Mouse (Mus musculus) testis, adult 2 months (tissue): Measurements from ENCODE around the gene Eapp. TPM values are rescaled to one million over a fixed set of nuclear protein-coding genes. Genes with fewer than 3 reads are reported as not detected.
"Not testable (repeated sequence)": the region's sequence is repeated elsewhere in the genome, so short reads cannot be mapped to it uniquely, and the experiment has no call there.

Experiments
- H3K27ac ChIP-seq: fragments of 200-500 bp; 2 replicates; pipeline ENCODE4 v1.5.1; 2012; ENCODE audit warnings: low read depth, low read length; ENCODE audit not compliant: control insufficient read depth, insufficient read depth
- H3K27me3 ChIP-seq: fragments of 200-500 bp; 2 replicates; pipeline ENCODE4 v1.6.1; 2012; ENCODE audit warnings: mild to moderate bottlenecking, low read length, moderate library complexity; ENCODE audit not compliant: control insufficient read depth, insufficient read depth
- H3K36me3 ChIP-seq: fragments of 200-500 bp; 2 replicates; pipeline ENCODE4 v1.6.1; 2012; ENCODE audit warnings: mild to moderate bottlenecking, low read length; ENCODE audit not compliant: control insufficient read depth, insufficient read depth
- H3K4me1 ChIP-seq: fragments of 200-500 bp; 2 replicates; pipeline ENCODE4 v1.6.1; 2012; ENCODE audit warnings: low read length; ENCODE audit not compliant: control insufficient read depth, insufficient read depth
- H3K4me3 ChIP-seq: fragments of 200-500 bp; 2 replicates; pipeline ENCODE4 v1.5.1; 2012; ENCODE audit warnings: low read depth, mild to moderate bottlenecking, low read length, moderate library complexity, mixed read lengths; ENCODE audit not compliant: control insufficient read depth
- CTCF ChIP-seq: fragments of 200-500 bp; IDR thresholded peaks from 2 replicates; pipeline ENCODE4 v1.5.1; 2012; ENCODE audit warnings: low read depth, mild to moderate bottlenecking, inconsistent platforms, low read length, moderate library complexity; ENCODE audit not compliant: control insufficient read depth, insufficient read depth, insufficient replicate concordance
- POLR2A ChIP-seq: fragments of 200-500 bp; IDR thresholded peaks from 2 replicates; pipeline ENCODE4 v1.6.1; 2012; ENCODE audit warnings: low read depth, mild to moderate bottlenecking, inconsistent platforms, low read length, moderate library complexity; ENCODE audit not compliant: control insufficient read depth
- polyA plus RNA-seq: library from polyadenylated mRNA; depleted of rRNA; stranded (reverse); fragments of >200 nt; gene quantifications from 2 replicates; pipeline ENCODE4 v1.2.3, GENCODE M21; 2012; rRNA removed

The Eapp gene
- 29.2 and 40.3 TPM in 2 replicates for polyA plus RNA-seq

DNA sequence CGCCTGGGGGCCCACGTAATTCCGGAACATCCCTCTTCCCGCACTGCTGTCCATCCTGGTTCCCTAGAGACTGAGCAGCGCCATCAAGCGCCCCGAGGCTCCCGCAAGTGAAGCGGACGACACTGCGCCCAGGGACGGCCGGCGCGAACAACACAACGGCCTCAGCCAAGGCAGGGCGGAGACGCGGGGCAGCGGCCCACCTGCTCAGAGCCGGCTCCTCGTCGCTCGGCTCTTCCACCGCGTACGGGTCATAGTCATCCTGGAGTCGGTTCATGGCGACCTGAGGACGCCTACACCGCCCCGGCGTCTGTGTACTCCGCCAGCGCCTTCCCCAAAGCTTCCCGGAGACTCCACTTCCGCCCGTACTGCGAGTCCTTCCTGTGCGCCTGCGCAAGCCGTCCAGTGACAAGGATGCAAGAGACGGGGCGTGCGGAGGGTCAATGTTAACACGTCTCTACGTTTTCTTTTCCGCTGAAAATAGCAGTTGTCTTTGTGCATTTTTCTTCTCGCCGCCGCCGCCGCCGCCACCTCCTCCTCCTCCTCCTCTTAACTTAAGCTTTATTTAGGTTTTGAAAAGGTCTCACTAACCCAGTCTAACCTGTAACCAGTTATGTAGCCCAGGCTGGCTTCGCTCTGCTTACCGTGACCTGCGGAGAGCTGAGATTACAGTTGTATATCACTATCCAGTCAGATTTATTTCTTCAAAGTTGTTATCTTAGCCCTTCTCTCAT, at the start of gene Eapp:
Gene Eapp (minus strand): TSS at position 387 of the 731 bp plus-strand sequence.
- no peaks in the 10 kb centered on the region; the same call in 1 of the 2 replicates for H3K4me1 ChIP-seq
- H3K4me3 ChIP-seq, result peak within 1 kb of the TSS; percentile 100
- TF ChIP-seq CTCF (peak; percentile 6; the same call in 1 of the 2 replicates), POLR2A (peak; percentile 96)
- H3K36me3 ChIP-seq, result no peaks in the 10 kb centered on the region; the same call in 1 of the 2 replicates
- no peaks in the 10 kb centered on the region for H3K27me3 ChIP-seq
- H3K27ac ChIP-seq, result peak within 1 kb of the TSS; percentile 98

DNA sequence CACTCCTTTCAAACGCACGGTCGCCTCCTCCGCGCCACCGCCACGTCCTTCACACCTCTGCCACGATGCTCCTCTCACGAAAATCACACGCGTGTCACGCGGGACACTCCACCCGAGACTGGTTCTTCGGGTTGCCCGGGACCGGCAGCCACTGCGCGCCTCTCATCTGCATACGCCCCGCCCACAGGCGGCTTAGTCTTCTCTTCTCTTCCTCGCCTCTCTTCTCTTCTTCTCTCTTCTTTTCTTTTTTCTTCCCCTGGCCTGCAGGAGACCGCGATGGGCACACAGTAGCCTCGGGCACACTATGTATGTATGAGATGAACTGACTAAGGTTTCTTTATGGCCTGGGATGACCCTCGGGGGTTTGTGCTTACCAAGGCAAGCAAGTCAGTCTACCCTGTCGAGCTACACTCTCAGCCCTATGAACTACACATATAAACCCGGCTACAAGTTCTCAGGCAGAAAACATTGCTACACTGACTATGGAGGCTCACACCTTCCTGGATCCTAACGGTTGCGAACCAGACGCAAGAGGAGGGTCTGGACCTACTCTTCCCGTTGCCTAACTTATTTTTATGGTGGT, 43.1 kb upstream of the Eapp start:
- H3K4me3 ChIP-seq, H3K4me1 ChIP-seq, H3K27ac ChIP-seq, H3K36me3 ChIP-seq, H3K27me3 ChIP-seq: not testable (repeated sequence)

DNA sequence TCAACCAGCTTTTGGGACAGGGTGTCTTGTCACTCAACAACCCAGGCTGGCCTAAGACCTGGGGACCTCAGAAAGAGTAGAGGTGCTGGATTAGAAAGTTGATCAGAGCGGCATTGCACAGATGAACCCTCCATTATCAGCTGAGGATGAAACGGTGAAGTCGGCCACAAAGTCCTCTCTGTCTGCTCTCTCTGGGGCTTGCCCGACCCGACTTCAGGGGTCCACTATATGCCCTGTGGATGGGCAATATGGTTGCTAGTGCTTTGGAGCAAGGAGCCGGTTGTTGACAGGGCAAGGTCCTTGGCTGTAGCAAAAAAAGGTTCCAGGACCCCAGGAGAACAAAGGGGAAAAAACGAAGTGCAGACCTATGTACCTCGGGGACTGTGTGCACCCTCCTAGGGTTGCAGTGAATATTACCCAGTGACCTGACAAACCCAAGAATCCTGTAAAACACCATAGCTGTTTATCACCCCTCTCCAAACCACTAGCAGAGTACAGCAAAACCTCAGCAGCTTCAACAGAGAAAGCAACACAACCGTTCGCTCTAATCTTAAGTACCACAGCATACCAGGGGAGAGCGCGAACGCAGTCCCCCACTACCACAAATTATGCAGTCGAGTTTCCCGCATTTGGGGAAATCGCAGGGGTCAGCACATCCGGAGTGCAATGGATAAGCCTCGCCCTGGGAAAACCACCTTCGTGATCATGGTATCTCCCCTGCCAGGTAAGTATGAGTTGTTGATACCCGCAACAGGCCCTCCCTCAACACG, 42.4 kb upstream of the Eapp start:
- H3K4me1 ChIP-seq, H3K27ac ChIP-seq: not testable (repeated sequence)

DNA sequence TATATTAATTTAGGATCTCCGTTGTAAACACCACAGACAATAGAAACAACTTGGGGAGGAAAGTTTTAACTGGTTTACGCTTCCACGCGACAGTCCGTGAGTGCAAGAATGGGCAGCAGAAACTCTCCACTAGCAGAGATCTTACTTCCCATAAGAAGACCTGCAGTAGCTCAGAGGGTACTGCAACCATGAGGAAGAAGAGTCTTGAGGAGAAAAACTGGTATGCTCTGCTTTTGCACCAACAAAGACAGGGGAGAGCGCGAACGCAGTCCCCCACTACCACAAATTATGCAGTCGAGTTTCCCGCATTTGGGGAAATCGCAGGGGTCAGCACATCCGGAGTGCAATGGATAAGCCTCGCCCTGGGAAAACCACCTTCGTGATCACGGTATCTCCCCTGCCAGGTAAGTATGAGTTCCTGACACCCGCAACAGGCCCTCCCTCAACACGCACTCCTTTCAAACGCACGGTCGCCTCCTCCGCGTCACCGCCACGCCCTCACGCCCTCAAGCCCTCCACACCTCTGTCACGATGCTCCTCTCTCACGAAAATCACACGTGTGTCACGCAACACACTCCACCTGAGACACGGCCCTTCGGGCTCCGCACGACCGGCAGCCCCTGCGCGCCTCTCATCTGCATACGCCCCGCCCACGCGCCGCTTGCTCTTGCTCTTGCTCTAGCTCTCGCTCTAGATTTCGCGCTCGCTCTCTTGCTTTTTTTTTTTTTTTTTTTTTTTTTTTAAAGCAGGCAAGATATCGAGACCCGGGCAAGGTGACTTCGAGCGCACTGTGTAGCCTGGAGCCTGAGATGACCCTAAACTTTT, 38.8 kb upstream of the Eapp start:
- H3K4me1 ChIP-seq, H3K27ac ChIP-seq, H3K36me3 ChIP-seq, H3K27me3 ChIP-seq: not testable (repeated sequence)
- peak overlapping the region; percentile 51 for H3K4me3 ChIP-seq
- peak; percentile 60 for TF ChIP-seq POLR2A

More for the DNA sequence above, 42.4 kb upstream of the Eapp start:
- not testable (repeated sequence) for H3K36me3 ChIP-seq, H3K4me3 ChIP-seq, H3K27me3 ChIP-seq

DNA sequence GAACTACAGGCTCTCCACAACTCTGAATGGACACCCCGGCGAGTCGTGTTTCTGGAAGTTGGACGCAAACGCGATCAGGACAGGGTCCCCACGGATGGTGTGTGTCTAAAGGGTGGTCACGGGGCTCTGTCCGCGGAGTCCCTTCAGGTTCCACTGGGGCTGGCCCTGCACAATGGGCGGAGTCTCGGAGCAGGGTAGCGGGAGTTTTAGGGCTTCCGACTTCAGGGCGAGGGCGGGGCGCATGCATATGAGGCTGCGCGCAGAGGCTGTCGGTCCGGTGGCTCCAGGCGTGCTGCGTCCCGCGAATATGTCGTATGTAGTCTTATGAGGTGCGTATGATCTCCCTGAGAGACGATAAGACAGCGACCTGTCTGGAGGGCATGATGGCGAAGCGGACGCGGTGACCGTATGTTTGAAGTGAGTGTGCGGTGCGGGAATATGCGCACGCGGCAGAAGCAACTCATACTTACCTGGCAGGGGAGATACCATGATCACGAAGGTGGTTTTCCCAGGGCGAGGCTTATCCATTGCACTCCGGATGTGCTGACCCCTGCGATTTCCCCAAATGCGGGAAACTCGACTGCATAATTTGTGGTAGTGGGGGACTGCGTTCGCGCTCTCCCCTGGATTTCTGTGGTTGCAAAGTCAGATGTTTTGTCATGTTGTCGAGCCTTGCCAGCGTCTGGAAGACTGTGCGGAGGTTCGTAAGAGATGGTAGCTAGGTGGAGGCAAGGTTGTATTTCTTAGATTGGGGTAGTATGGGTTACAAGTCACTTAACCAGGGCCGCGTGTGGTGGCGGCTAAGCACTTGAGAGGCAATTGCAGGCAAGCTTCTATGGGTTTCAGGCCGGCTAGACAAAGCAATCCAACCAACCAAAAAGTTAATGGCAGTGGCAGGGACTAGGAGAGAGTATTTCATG, 33.7 kb upstream of the Eapp start:
- H3K27me3 ChIP-seq, H3K27ac ChIP-seq, H3K4me1 ChIP-seq, H3K36me3 ChIP-seq, H3K4me3 ChIP-seq: not testable (repeated sequence)

DNA sequence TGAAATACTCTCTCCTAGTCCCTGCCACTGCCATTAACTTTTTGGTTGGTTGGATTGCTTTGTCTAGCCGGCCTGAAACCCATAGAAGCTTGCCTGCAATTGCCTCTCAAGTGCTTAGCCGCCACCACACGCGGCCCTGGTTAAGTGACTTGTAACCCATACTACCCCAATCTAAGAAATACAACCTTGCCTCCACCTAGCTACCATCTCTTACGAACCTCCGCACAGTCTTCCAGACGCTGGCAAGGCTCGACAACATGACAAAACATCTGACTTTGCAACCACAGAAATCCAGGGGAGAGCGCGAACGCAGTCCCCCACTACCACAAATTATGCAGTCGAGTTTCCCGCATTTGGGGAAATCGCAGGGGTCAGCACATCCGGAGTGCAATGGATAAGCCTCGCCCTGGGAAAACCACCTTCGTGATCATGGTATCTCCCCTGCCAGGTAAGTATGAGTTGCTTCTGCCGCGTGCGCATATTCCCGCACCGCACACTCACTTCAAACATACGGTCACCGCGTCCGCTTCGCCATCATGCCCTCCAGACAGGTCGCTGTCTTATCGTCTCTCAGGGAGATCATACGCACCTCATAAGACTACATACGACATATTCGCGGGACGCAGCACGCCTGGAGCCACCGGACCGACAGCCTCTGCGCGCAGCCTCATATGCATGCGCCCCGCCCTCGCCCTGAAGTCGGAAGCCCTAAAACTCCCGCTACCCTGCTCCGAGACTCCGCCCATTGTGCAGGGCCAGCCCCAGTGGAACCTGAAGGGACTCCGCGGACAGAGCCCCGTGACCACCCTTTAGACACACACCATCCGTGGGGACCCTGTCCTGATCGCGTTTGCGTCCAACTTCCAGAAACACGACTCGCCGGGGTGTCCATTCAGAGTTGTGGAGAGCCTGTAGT, 23.4 kb upstream of the Eapp start:
- H3K27me3 ChIP-seq, H3K4me3 ChIP-seq, H3K4me1 ChIP-seq, H3K27ac ChIP-seq, H3K36me3 ChIP-seq: not testable (repeated sequence)

DNA sequence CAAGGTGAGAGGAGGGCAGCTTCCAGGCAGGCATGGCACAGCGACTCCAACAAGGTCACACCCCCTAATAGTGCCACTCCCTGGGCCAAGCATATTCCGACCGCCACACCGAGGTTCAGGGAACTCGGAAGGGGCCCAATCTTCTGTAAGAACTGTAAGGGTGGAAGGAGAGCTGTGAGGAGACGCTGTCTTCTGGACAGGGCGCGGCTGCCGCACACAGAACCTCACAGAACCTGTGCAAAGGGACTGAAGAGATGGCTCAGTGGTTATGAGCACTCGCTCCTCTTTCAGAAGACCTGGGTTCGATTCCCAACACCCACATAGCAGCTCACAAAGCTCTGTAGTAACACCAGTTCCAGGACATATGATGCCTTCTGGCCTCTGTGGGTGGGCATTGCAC, 21.8 kb upstream of the Eapp start:
- not testable (repeated sequence) for H3K27me3 ChIP-seq

DNA sequence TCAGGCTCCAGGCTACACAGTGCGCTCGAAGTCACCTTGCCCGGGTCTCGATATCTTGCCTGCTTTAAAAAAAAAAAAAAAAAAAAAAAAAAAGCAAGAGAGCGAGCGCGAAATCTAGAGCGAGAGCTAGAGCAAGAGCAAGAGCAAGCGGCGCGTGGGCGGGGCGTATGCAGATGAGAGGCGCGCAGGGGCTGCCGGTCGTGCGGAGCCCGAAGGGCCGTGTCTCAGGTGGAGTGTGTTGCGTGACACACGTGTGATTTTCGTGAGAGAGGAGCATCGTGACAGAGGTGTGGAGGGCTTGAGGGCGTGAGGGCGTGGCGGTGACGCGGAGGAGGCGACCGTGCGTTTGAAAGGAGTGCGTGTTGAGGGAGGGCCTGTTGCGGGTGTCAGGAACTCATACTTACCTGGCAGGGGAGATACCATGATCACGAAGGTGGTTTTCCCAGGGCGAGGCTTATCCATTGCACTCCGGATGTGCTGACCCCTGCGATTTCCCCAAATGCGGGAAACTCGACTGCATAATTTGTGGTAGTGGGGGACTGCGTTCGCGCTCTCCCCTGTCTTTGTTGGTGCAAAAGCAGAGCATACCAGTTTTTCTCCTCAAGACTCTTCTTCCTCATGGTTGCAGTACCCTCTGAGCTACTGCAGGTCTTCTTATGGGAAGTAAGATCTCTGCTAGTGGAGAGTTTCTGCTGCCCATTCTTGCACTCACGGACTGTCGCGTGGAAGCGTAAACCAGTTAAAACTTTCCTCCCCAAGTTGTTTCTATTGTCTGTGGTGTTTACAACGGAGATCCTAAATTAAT, 18.3 kb upstream of the Eapp start:
- H3K27me3 ChIP-seq, H3K4me3 ChIP-seq, H3K36me3 ChIP-seq, H3K4me1 ChIP-seq, H3K27ac ChIP-seq: not testable (repeated sequence)

More for the DNA sequence above, 21.8 kb upstream of the Eapp start:
- H3K27ac ChIP-seq, H3K4me1 ChIP-seq, H3K36me3 ChIP-seq: not testable (repeated sequence)
- peak overlapping the region; percentile 42 for H3K4me3 ChIP-seq

DNA sequence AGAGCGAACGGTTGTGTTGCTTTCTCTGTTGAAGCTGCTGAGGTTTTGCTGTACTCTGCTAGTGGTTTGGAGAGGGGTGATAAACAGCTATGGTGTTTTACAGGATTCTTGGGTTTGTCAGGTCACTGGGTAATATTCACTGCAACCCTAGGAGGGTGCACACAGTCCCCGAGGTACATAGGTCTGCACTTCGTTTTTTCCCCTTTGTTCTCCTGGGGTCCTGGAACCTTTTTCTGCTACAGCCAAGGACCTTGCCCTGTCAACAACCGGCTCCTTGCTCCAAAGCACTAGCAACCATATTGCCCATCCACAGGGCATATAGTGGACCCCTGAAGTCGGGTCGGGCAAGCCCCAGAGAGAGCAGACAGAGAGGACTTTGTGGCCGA, 14.8 kb upstream of the Eapp start:
- H3K4me3 ChIP-seq, result peak overlapping the region; percentile 53
- not testable (repeated sequence) for H3K4me1 ChIP-seq, H3K27ac ChIP-seq, H3K27me3 ChIP-seq, H3K36me3 ChIP-seq
